Mouse (Mus musculus) MN1 (cell line): ENCODE measurements around the gene Tmub1.
A peak's percentile ranks its signal among the peaks of the same experiment; 100 is the strongest.
"Not testable (repeated sequence)": the region's sequence is repeated elsewhere in the genome, so short reads cannot be mapped to it uniquely, and the experiment has no call there.

Experiments used
- DNase-seq: peaks from one replicate; pipeline ENCODE4 v3.0.0-alpha.2; 2016; ENCODE audit warnings: low spot score

Gene Tmub1

DNA sequence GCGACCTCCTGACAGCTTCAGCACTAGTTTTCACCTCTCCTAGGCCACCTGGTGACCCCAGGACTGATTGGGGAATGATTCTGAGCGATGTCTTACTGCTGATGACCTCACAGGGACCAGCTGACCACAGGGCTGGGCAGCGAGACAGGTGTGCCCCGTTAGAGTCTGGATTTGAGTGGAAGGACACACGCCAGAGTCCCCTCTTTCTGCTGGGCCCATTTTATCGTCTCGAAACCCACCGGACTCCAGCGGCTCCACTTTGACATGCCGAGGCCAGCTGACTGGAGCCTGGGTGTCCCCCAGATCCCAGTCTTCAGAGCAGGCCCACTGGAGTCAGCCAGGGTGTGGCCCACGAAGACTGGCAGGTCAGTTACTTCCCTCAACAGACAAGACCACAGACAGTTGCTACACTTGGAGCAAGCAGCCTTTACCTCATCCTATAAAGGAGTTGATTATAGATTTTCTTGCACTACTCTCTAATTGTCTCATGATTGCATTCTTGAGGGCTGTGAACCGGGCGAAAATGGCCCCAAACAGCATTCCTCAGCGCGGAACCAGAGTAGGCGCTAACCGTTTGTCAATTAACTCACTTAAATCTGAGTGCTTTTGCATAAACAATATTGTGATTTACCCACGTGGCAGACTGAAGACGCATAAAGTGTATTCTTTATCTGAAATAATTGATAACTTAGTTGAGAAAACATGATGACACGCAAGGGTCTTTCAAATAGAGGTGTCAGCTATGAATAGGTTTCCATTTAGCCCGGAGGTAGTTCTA is 23.5 kb downstream of the Tmub1 start:
- DNase-seq: no peak

DNA sequence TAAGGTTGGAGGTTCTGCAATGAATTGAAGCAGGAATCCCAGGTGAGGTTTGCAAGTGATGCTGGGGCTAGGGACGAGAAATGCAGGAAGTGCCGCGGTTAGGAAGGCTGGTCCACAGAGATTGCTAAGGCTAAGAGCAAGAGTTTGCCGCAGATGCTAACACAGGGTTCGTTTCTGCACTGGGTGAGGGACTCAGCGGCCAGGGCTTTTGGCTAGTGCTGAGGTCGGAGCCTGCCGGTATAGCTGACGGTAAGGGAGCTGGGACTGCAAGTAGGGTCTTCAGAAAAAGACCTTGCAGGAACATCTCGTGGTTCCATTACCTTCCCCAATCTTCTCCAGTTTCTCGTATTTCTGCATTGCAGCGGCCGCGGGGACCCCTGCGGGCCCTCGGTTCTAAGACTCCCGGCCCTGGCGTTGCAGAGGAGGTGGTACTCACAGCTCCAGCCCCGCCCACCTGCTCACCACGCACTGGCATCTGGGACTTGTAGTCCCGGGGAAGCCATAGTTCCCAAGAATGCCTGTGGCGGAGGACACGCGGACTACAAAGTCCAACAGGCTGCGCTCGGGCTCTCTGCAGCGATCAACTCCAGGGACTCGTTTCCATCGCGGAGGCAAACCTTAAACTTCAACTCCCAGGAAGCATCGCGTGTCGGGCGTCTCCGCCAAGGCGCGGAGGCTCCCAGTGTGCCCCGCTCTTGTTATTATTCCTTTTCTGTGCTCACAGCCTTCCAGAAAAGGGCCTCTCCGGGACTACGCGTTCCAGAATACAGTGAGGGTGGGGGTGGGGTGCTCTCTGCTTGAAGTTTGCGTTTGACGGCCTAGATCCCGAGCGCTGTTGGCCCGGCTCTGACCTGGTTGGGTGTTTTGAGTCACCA is 24.3 kb downstream of the Tmub1 start, which contains the start of the genes Cdk5 and Slc4a2:
TSS of gene Cdk5 (minus strand) at position 402 of the 875 bp plus-strand sequence.
TSS of gene Slc4a2 (plus strand) at position 709 of the 875 bp plus-strand sequence.
- peak; percentile 99 for DNase-seq

DNA sequence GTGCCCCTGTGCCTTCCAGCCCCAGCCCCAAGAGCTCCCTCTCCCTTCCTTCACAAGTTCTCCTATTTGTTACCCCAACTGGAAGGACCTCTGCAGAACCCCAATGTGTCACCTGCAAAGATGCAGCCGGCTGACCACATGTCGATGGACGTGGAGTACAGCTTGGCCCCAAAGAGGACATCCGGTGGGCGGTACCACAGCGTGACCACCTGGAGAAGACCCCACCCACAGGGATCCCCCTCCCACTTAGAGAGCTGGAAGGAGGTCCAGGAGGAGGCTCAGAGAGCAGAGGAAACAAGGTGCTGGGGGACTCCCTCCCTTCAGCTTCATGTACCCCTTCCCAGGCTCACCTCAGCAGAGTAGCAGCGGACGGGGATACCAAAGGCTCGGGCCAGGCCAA is 27.3 kb downstream of the Tmub1 start:
- DNase-seq: no peak

DNA sequence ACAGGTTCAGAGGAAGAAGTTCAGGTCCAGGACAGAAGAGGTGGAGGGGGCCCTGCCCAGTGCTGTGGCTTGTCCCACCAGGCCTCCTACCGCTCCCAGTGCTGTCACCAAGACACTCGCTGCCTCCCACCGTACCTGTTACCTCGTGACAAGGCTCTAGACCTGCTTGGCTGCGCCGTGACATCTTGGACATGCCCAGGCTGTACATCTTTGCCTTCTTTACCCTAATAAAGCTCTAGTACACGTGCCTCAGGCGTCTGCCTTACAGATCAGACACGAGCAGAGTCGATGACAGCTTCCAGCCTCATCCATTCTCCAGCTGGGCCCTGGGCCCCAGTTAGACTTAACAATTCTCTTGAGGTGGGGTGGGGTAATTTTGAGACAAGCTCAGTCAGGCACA is 30.1 kb downstream of the Tmub1 start:
- DNase-seq: no peak

DNA sequence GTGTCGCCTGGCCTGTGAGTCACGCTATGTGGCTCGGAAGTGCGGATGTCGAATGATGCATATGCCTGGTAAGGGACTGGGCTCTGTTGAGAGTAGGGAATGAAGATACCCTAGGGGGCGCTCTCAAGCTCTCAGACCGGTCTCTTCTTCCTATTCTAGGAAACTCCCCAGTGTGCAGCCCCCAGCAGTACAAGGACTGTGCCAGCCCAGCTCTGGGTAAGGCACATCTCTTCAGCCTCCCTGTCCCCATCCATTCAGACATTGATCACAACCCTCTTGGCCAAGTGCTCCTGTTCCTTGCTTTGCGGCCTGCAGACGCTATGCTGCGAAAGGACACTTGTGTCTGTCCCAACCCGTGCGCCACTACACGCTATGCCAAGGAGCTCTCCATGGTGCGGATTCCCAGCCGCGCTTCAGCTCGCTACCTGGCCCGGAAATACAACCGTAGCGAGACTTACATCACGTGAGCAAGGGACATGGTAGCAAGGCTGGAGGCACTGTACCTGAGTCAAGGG is 31.4 kb downstream of the Tmub1 start:
- peak; percentile 63 for DNase-seq

DNA sequence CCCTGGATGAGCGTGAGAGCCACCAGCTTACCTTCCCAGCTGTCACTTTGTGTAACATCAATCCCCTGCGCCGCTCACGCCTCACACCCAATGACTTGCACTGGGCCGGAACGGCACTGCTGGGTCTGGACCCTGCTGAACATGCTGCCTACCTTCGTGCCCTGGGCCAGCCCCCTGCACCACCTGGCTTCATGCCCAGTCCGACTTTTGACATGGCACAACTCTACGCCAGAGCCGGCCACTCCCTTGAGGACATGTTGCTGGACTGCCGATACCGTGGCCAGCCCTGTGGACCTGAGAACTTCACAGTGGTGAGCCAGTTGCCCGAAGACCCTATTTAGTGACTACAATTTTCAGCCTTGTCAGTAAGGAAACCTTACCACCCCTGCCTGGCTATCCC is 33.7 kb downstream of the Tmub1 start:
- DNase-seq: no peak

DNA sequence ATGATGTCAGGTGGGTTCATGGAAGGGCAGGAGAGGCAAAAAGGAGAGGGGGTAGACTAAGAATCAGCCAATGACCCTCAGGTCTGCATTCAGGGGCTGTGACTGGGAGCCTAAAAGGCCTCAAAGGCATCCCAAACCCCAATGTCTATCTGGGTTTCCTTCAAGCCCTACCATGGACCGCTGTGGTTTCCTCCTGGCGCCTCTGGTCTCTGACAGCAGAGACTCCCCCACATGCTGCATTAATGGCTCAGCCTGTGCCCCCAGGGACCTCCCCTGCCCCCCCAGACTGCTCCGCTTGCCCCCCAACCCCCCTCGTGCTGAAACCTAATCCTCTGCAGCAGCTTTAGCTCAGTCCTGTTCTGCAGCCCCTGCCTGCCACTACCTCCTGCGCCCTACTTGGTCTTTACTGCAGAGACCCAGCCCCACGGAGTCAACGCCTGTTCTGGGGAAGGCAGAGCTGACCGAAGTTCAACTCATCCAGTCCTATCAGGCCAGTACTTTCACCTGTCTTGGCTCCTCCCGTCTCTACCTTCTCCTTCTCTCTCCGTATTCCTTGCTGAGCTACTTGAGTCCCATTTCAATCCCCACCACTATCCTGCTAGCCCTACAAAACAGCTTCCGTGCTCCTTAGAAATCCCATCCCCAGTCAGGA is 34.5 kb downstream of the Tmub1 start, which contains the start of gene Asic3:
TSS of gene Asic3 (plus strand) at position 351 of the 652 bp plus-strand sequence.
- no peak for DNase-seq

DNA sequence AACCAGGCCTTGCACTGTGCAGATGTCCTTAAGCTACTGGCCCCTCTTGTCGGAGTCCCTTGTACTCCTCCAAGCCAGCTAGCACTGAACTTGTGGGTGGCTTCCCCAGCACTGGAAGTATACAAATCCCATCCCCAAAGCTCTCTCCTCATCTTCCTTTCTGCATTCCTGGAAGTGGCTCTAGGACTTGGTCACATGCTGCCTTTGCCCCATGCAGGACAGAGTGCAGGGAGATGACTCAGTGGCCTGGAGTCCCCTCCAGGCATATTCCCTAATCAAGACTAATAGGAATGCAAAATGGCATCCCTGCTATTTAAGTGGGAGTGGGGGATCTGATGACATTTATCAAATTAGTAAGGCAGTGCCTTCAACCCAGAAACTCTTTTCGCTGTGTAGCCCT is 35.6 kb downstream of the Tmub1 start:
- DNase-seq: no peak

DNA sequence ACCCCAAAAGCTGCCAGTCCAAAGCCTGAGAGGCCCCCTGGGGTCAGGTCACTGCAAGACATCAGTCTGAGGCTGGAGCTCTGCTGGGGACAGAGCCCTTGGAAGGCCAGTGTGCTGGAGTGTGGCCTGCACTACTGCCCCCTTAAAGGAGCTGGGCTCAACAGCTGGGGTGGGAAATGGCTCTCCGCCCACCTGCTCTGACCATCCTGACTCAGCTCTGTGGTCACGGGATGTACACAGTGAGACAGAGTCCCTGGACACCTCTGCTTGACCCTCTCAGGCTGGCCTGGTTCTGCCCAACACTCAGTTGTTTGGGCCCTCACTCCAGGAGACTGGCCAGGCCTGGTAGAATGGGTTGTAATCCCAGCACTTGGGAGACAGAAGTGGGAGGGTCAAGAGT is 38.2 kb downstream of the Tmub1 start:
- no peak for DNase-seq

DNA sequence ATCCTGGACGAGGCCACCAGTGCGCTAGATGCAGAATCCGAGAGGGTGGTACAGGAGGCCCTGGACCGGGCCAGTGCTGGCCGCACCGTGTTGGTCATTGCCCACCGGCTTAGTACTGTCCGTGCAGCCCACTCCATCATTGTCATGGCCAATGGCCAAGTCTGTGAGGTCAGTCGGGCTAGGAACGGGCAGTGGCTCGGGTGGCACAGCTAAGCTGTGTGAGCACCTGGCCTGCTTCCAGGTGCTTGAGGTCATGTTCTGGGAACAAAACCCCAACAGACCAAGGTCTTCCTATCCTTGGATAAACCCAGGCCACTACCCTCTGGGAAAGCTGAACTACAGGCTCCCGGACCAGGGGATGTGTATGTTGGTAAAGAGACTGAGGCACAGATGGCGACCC is 39.0 kb downstream of the Tmub1 start:
- DNase-seq: no peak

DNA sequence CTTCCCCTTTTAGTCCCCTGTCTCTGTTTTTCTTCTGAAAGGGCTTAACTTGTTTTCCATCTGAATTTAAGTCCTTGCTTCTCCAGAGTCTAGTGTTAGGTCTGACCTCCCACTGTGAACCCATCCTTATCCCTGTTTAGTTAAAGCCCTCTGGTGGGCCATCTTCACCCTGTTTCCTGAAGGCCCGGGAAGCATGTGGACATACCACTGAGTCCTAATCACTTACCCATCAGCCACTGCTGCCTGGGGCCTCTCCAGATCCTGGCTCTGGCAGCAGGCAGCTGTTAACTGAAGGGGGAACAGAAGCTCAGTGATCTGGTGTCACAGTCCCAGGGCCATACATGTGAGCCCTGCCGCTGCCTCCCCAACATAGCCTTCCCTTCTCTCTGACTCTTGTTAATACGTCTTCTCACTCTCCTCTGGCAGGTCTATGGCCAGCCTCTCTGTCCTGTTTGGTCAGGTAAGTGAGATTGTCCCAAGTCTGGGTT is 42.2 kb downstream of the Tmub1 start:
- no peak for DNase-seq

DNA sequence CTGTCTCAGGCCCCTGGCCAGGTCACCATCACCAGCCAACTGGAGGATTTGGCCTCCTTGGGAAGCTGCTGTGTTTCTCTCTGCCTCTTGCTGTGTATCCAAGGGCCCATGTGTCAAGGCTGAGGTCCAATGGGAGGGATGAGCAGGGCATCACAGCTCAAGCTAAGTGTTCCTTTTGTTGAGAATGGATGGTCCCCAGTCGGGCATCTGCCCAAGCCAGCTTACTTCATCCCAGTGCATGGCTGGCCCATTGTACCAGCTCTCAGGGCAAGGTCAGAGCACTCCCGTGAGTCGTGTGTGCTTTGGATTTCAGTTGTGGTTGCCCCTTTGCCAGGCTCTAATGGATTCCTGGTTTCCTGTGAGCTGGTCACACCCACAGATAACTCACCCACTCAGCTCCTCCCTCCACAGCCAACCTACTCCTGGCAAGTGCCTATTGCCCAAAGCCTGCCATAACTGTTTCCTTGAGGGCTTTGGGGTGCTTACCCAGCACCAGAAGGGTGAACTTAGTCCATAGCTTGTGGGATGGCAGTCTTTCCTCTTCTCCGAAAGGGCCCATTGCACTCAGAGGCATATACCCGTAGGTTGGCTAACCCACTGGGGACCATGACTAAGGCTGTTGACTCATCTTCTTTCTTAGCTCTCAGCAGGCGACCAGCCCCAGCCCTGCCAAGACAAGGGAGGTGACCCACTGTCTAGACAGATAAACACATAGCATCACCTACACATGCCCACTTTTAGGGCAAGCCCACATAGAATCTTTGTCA is 42.9 kb downstream of the Tmub1 start:
- DNase-seq: peak; percentile 63

DNA sequence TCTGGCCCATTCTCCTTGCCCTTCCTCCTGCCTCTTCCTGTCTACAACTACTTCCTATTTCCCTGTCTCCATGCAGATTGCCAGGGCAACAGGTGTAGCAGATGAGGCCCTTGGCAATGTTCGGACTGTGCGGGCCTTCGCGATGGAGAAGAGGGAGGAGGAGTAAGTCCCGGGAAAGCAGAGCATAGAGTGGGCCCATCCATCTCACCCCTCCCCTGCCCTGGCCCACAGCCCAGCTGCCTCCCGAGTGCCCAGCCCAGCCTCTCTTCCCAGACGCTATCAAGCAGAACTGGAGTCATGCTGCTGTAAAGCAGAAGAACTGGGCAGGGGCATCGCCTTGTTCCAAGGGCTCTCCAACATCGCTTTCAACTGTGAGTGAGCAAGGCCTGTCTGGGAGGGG is 45.7 kb downstream of the Tmub1 start:
- DNase-seq: peak; percentile 67

DNA sequence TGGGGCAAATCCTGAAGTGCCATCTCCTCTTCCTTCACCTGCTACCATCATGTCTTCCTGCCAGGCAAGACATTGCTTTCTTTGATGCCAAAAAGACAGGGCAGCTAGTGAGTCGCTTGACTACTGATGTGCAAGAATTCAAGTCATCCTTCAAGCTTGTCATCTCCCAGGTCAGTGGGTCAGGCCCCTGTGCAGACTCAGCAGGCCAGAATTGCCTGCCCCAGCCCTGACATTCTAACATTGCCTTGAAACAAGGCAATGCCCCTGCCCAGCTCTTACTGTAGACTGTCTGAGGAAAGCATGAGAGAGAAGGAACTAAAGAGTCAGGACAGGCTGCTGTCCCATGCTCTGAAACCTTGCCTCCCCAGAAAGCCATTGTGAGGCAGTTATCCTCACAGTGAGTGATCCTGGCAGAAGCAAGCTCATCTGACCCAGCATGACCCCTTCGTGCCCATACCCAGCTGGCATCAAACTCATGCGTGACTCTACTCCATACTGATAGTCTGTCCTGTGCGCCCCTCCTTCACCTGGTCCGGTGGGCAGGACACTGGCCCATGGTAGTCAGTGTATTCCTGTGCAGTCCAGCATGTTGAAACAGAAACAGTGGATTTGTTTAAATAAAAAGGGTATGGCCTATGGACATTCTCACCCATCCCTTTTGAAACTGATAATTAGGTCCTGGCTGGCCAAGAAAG is 46.6 kb downstream of the Tmub1 start:
- no peak for DNase-seq

DNA sequence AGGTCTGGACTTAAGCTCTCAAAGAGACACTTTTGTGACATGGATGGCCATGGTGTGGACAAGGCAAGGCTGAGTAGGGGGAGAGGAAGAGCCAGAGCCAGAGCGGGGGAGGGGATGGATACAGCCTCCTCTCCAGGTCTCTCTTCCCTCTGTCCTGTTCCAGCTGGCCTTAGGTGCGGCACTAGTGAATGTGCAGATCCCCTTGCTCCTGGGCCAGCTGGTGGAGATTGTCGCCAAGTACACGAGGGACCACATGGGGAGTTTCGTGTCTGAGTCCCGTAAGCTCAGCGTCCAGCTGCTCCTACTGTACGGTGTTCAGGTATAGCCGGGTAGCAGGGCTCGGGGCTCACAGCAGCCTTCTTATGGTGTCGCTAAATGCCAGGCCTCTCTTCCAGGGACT is 47.3 kb downstream of the Tmub1 start:
- no peak for DNase-seq

DNA sequence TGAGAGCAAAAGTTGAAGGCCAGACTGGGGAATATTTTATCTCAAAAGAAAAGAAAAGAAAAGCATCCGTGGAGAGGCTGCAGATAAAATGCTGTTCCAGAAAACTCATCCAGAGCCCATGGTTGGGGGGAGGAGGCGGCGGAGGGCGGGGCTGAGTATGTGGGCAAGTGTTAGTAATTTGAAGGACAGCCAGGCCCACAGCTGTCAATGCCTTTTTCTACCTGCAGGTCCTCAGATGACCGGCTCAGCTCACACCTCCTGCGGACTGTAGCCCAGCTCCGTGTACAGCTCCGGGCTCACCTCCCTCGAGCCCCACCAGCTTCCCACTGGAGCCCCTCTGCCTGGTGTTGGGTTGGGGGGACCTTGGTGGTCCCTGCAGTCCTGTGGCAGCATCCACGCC is 48.0 kb downstream of the Tmub1 start:
- no peak for DNase-seq

DNA sequence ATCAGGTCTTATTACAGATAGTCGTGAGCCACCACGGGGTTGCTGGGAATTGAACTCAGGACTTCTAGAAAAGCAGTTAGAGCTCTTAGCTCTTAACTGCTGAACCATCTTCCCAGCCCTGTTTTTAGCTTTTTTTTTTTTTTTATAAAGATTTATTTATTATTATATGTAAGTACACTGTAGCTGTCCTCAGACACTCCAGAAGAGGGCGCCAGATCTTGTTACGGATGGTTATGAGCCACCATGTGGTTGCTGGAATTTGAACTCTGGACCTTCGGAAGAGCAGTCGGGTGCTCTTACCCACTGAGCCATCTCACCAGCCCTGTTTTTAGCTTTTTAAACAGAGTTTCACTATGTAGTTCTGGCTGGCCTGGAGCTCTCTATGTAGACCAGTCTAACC is 51.4 kb downstream of the Tmub1 start:
- DNase-seq: not testable (repeated sequence)
